Comparison of ENCODE assay signal across 9 mouse cellular contexts in genomic region chr1:69106937-69107461, GRCm38 (mm10). TPM values are rescaled to one million over a fixed set of nuclear protein-coding genes. Genes with fewer than 3 reads are reported as not detected.
DNase-seq lines count a peak whose midpoint lies in the region; ATAC-seq and TF ChIP-seq lines count a peak whose summit lies in the region.
"Had no signal": no experiment of that assay in that cellular context is flagged by ENCODE, and none has a peak within 500 bp of the region (broad histone marks: within the 10 kb centered on the region; RNA-seq: fewer than 3 reads in every experiment).

No protein-coding gene starts in this region.

- no peaks in the 10 kb centered on the region for H3K36me3 ChIP-seq in heart, embryonic 13.5 days
- H3K36me3 ChIP-seq in kidney, embryonic 15.5 days, result no peaks in the 10 kb centered on the region
- no peaks in the 10 kb centered on the region for H3K36me3 ChIP-seq in liver, embryonic 14.5 days (replicated peaks; ENCODE audit: control insufficient read depth, insufficient read depth, low read depth)

- H3K4me2 ChIP-seq in heart, embryonic 13.5 days, result peak overlapping the region; percentile 81
- peak overlapping the region; percentile 99 for H3K4me2 ChIP-seq in kidney, embryonic 15.5 days
- peak overlapping the region; percentile 64 for H3K4me2 ChIP-seq in liver, embryonic 14.5 days (ENCODE audit: low read depth)

- no peak for TF ChIP-seq CTCF in gastrocnemius, adult 2 months (IDR thresholded peaks at IDR 0.05)
- TF ChIP-seq CTCF in liver, embryonic 14.5 days (IDR thresholded peaks at IDR 0.05; ENCODE audit: low read depth), result no peak

- no peak overlapping the region for H3K27ac ChIP-seq in gastrocnemius, adult 2 months
- peak overlapping the region; percentile 98 for H3K27ac ChIP-seq in heart, embryonic 13.5 days (replicated peaks)
- H3K27ac ChIP-seq in kidney, embryonic 15.5 days, result peak overlapping the region; percentile 81
- H3K27ac ChIP-seq in liver, embryonic 14.5 days, result no peak overlapping the region

- ATAC-seq in heart, embryonic 13.5 days (ENCODE audit: extremely low read depth, insufficient number of reproducible peaks, low FRiP score, low TSS enrichment), result peak; percentile 49; the same call in 1 of the 2 replicates
- peak; percentile 75 for ATAC-seq in kidney, embryonic 15.5 days (replicated peaks; ENCODE audit: low FRiP score)
- no peak for ATAC-seq in liver, embryonic 14.5 days (ENCODE audit: insufficient read depth)

- under 1% methylated on average over 35 of the region's 35 CpGs for whole genome bisulfite sequencing in heart, embryonic 13.5 days
- 0% methylated on average over 35 of the region's 35 CpGs for WGBS in kidney, embryonic 15.5 days
- under 1% methylated on average over 35 of the region's 35 CpGs for whole genome bisulfite sequencing in liver, embryonic 14.5 days (ENCODE audit: insufficient replicate concordance)

- intact Hi-C loops in gastrocnemius, adult 2 months (cut with DNase I), result no loop called here

- H3K4me1 ChIP-seq in heart, embryonic 13.5 days, result peaks cover 20% of the 10 kb centered on the region
- peaks cover 35% of the 10 kb centered on the region for H3K4me1 ChIP-seq in kidney, embryonic 15.5 days
- H3K4me1 ChIP-seq in liver, embryonic 14.5 days (replicated peaks; ENCODE audit: control insufficient read depth in 2 of 2, insufficient read depth in 2 of 2, low read length in 1 of 2), result no peaks in the 10 kb centered on the region; a peak in 1 of 4 replicates

- no peak for TF ChIP-seq EP300 in liver, embryonic 14.5 days (IDR thresholded peaks at IDR 0.05; ENCODE audit: low read depth)

- DNase-seq in gastrocnemius, adult 2 months, result peak; percentile 52
- no peak for DNase-seq in gastrocnemius, postnatal 25 days
- peak; percentile 8 for DNase-seq in embryo, embryonic 10 days (ENCODE audit: low spot score)
- DNase-seq in liver, embryonic 14.5 days (ENCODE audit: low read depth in 3 of 3, low spot score in 3 of 3), result no peak
- DNase-seq in retina, postnatal 1 day, result peak; percentile 68
- no peak for DNase-seq in thymus, postnatal 0 days (ENCODE audit: low spot score)

- H3K27me3 ChIP-seq in heart, embryonic 13.5 days (replicated peaks), result 0 out of 2 replicates have a peak, but pooled peaks cover 4% of the 10 kb centered on the region
- H3K27me3 ChIP-seq in kidney, embryonic 15.5 days, result peaks cover 68% of the 10 kb centered on the region
- H3K27me3 ChIP-seq in liver, embryonic 14.5 days (ENCODE audit: control insufficient read depth, insufficient read depth, low read length), result peaks cover 41% of the 10 kb centered on the region

- no peaks in the 10 kb centered on the region for H3K9me3 ChIP-seq in heart, embryonic 13.5 days
- H3K9me3 ChIP-seq in kidney, embryonic 15.5 days (replicated peaks), result no peaks in the 10 kb centered on the region
- no peaks in the 10 kb centered on the region for H3K9me3 ChIP-seq in liver, embryonic 14.5 days (ENCODE audit: control insufficient read depth, low read length)

- H3K4me3 ChIP-seq in gastrocnemius, adult 2 months, result peak overlapping the region; percentile 77
- H3K4me3 ChIP-seq in heart, embryonic 13.5 days, result peak overlapping the region; percentile 86
- H3K4me3 ChIP-seq in kidney, embryonic 15.5 days (replicated peaks), result peak overlapping the region; percentile 75
- H3K4me3 ChIP-seq in liver, embryonic 14.5 days (ENCODE audit: insufficient read depth in 1 of 2, low read depth in 2 of 2, low read length in 2 of 2), result peak overlapping the region; percentile 12 to 20; a peak in 3 of 4 replicates

- peak overlapping the region; percentile 92 for H3K9ac ChIP-seq in heart, embryonic 13.5 days
- peak overlapping the region; percentile 66 for H3K9ac ChIP-seq in kidney, embryonic 15.5 days
- no peak overlapping the region for H3K9ac ChIP-seq in liver, embryonic 14.5 days (replicated peaks)

RNA-seq across cellular contexts. Expression of gene Erbb4, which starts 0.9 kb away (rescaled TPM):
- total RNA-seq in gastrocnemius, adult 2 months (2021), result under 1 TPM; 0.18 to 0.39 TPM
- under 1 TPM; 0.13 to 0.67 TPM for total RNA-seq in gastrocnemius, postnatal 25 days (2021)
- 6.2 and 8.1 TPM in 2 replicates for polyA plus RNA-seq in heart, embryonic 13.5 days (2015; fragmentation: Nextera tagmentation; extraction: Ambion mirVana)
- 5.5 and 5.6 TPM in 2 replicates for polyA plus RNA-seq in kidney, embryonic 15.5 days (2015; fragmentation: Nextera tagmentation; extraction: Ambion mirVana)
- polyA plus RNA-seq in liver, embryonic 14.5 days (2012; rRNA removed), result under 0.01 TPM in 2 replicates
- not detected in 2 replicates for polyA plus RNA-seq in liver, embryonic 14.5 days (2014; fragmentation: Nextera tagmentation; extraction: Ambion mirVana)
- 0.04 TPM in 1 of 2 replicates, not detected in the other for polyA plus RNA-seq in thymus, postnatal 0 days (2015; fragmentation: Nextera tagmentation; extraction: Ambion mirVana)
- polyA plus RNA-seq: C2C12 had no signal

Comparison
In these comparisons a context has a peak if more than half of its experiments do, and no peak if none do; other contexts are left out.
1. DNase-seq: peak in gastrocnemius, adult 2 months (single experiment), embryo, embryonic 10 days (single experiment) and retina, postnatal 1 day (single experiment); none in gastrocnemius, postnatal 25 days (single experiment), liver, embryonic 14.5 days (0 of 3) and thymus, postnatal 0 days (single experiment).
2. H3K27ac ChIP-seq: peak in heart, embryonic 13.5 days (single experiment) and kidney, embryonic 15.5 days (single experiment); none in gastrocnemius, adult 2 months (single experiment) and liver, embryonic 14.5 days (single experiment).
3. H3K4me3 ChIP-seq: peak in every context shown above with its lines; median percentile 86 in heart, embryonic 13.5 days; 77 in gastrocnemius, adult 2 months; 75 in kidney, embryonic 15.5 days; 16 in liver, embryonic 14.5 days.
4. Peak in every context shown above with its lines, with median percentiles within 50 percentile points of each other: H3K4me2 ChIP-seq.